Mouse (Mus musculus): ENCODE results near the gene Kcns1. TPM values are rescaled to one million over a fixed set of nuclear protein-coding genes. Genes with fewer than 3 reads are reported as not detected.

Kcns1 gene
- total RNA-seq, 2 experiments from 2014 or later: not detected

DNA sequence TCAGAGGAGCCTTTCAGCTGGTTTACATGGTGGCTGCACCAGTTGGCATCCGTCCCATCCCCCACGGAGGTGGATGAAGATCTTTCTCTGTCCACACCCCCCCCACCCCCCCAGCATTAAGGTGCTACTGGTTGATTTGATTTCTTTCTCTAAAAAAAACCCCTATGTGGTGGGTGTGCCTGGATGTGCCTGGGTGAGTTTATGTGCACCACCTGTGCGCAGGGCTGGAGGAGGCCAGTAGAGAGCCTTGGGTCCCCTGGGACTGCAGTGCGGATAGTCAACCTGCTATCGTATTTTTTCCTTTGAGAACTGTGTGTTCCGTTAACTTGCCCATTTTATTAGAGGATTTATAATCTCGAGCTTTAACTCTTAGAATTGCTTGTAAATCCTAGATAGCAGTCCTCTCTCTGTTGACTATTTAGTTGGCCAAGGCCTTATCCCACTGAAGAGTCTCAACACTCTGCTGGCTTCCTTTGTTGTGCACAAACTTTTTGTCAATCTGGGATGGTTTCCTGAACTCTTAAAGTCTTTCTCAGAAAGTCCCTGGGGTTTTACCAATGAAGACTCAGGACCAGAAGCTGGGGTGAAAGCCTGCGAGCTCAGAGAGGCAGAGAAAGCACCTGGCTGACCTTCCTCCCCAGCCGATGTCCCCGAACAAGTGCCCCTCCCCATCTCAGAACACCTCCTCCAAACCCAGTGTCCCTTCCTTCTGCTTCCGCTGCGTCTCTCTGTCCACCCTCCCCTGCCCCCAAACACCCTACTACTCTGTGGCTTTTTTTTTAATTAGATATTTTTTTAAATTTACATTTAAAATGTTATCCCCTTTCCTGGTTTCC is 42.1 kb downstream of the Kcns1 start:
- DNase-seq: no peak
- intact Hi-C loops (cut with DNase I): no loop called here

DNA sequence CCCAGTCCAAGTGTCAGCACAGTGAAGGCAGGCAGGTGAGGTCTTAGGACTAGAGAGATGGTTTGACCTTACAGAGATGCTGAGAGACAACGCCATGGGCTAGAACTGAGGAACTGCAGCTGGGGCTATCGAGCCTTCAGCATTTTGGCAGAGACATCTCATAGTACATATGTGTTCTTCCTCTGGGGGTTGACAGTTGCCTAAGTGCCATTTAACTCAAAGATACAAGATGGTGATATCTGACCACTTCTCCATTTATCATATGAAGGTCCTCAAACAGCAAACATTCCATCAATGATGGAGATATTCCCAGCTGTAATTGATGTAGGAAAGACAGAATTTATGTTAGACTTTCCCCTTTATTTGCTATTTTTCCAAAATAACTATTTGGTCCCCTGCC is 43.6 kb downstream of the Kcns1 start:
- no peak for DNase-seq
- intact Hi-C loops (cut with DNase I): no loop called here

DNA sequence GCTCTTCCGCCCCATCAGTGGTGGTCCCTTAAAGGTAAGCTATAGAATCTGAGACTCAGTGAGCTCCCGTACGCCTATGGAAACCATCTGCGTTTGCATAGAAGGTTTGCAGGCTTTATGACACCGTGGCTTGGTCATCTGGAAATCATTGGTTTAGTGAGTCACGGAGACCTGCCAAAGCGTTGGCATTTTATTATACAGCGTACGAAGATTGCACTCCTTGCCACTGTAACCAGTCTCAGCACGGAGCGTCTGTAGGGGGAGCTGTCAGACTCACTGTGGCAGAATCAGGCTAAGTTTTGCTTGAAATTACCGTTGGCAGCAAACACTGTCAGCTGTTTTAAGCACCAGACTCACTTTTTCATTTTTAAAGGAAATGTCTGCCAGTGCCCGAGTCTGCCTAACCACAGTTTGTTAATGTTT is 44.4 kb downstream of the Kcns1 start:
- peak; percentile 34 to 56 for DNase-seq
- intact Hi-C loops (cut with DNase I): no loop called here

DNA sequence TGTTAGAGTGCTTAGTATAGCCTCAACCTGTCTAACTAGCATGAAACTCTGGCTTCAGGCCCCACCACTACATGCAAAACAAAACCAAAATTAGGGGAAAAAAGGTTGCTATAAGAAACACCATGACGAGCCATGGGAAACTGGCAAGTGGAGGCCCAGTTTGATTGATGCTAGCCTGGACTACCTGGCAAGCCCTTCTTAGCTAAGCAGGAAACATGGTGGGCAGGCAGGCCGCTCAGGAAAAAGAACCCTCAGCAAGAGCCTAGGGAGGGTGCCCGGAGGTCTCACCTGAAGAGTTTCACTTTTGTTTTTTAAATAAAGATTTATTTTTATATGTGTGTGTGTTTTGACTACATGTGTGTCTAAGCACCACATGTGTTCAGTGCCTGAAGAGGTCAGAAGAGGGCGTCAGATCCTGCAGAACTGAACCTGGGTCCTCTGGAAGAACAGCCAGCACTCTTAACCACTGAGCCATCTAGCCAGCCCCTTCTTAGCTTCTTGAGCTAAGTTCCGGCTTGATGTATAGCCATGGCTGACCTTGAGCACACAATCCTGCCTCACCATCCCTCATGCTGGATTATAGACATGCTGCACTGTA is 47.6 kb downstream of the Kcns1 start:
- intact Hi-C loops (cut with DNase I): no loop called here
- DNase-seq: no peak

DNA sequence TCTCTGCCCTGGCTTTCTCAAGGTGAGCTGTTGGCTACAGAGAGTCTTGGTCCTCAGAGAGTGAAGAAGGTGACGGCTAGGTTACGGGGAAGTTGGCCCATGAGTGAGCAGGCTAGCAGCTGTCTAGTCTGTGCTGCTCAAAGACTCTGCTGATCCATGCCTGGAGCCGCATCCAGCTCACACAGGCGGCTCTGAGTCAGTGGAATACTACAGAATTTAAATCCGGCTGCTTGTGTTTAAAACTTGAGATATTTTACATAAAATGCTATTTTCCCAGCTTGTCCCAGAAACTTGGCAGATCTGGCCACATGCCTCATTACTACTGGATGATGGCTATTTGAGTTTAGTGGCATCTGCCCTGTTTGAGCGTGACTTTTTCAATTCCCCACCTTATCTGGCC is 51.4 kb downstream of the Kcns1 start:
- intact Hi-C loops (cut with DNase I): no loop called here
- no peak for DNase-seq

DNA sequence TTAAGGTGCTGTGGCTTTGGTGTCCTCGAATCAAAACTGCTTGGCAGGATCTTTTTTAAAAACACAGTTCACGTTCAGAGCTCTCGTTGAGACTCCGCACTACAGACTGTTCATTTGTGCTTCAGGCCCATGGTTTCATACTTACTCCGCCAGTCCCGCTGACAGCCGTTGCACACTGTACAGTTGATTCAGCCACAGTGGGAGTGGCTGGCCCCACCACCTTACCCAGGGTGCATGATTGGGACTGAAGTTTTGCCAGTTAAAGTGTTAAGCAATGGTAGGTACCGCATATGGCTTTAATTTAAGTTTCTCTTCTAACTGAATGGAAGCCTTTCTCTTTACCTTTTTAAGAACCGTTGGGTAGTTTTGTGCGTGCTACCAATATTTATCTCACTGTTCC is 55.4 kb downstream of the Kcns1 start:
- intact Hi-C loops (cut with DNase I): no loop called here
- DNase-seq: no peak

DNA sequence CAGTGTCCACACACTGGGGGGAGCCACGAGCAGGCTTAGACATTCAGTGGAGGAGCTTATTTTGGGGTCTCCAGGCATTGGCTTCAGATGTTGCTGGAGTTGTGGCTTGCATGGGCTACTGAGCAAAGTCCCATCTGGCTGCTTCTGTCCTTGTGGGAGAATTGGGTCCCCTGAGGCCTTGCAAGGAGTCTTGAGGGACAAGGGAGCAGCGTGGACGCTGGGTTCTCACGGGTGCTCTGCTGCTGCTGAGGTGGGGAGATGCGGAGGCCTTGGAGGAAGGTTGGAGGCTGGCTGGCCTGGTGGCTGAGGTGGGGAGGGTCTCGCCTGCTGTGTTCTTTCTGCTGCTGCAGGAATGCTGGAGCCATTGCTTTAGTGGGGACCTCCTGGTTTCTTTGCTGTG is 56.9 kb downstream of the Kcns1 start:
- no peak for DNase-seq
- intact Hi-C loops (cut with DNase I): no loop called here

Other genes with a start within 250 kb of the Kcns1 start
- 10 to 100 TPM; 93.5 to 98.0 TPM for gene Ywhab, start 176.2 kb downstream of the Kcns1 start, total RNA-seq (2021)
- gene Pabpc1l, start 145.7 kb downstream of the Kcns1 start, total RNA-seq (2021): under 1 TPM; 0.79 to 0.83 TPM
- 10 to 100 TPM; 17.0 to 20.4 TPM for gene Stk4, start 100.8 kb downstream of the Kcns1 start, total RNA-seq (2021)
- 10 to 100 TPM; 19.3 to 19.9 TPM for gene Tomm34, start 99.9 kb downstream of the Kcns1 start, total RNA-seq (2021)
- not detected for gene Wfdc5, start 11.6 kb upstream of the Kcns1 start, total RNA-seq (2021)
- gene Wfdc12, start 19.5 kb upstream of the Kcns1 start, total RNA-seq (2021): not detected
- gene Wfdc15a, start 29.0 kb upstream of the Kcns1 start, total RNA-seq (2021): not detected
- not detected for gene Wfdc15b, start 50.5 kb upstream of the Kcns1 start, total RNA-seq (2021)
- not detected for gene Svs2, start 67.4 kb upstream of the Kcns1 start, total RNA-seq (2021)
- gene Svs3b, start 85.5 kb upstream of the Kcns1 start, total RNA-seq (2021): not detected
- not detected for gene Svs4, start 107.3 kb upstream of the Kcns1 start, total RNA-seq (2021)
- gene Svs3a, start 118.2 kb upstream of the Kcns1 start, total RNA-seq (2021): not detected
- not detected for gene Svs6, start 145.6 kb upstream of the Kcns1 start, total RNA-seq (2021)
- not detected for gene Svs5, start 161.6 kb upstream of the Kcns1 start, total RNA-seq (2021)
- 1 to 10 TPM; 1.4 to 3.6 TPM for gene Slpi, start 218.0 kb upstream of the Kcns1 start, total RNA-seq (2021)
- gene Rbpjl, start 232.0 kb upstream of the Kcns1 start, total RNA-seq (2021): not detected
- gene Matn4, start 234.0 kb upstream of the Kcns1 start, total RNA-seq (2021): 1 to 10 TPM; 1.2 to 1.5 TPM